Mouse (Mus musculus) embryonic facial prominence, embryonic 13.5 days (tissue): ENCODE data around the gene Setd2. TPM values are rescaled to one million over a fixed set of nuclear protein-coding genes. Genes with fewer than 3 reads are reported as not detected.

Source experiments
- ATAC-seq: fragments of 200-750 bp; cut with Nextera tagmentation; 2 replicates; pipeline ENCODE4 v1.8.0; 2017; ENCODE audit warnings: low read depth; ENCODE audit not compliant: insufficient number of reproducible peaks, insufficient read depth, low FRiP score, low TSS enrichment
- H3K27ac ChIP-seq: fragments of 300-500 bp; sonication (generic); 2 replicates; pipeline ENCODE4 v1.5.1; 2015; ENCODE audit warnings: moderate library complexity, mild to moderate bottlenecking, inconsistent platforms
- H3K27me3 ChIP-seq: fragments of 300-500 bp; sonication (generic); 2 replicates; pipeline ENCODE4 v1.6.1; 2015; ENCODE audit warnings: mild to moderate bottlenecking, inconsistent platforms
- H3K36me3 ChIP-seq: fragments of 300-500 bp; sonication (generic); 2 replicates; pipeline ENCODE4 v1.6.1; 2015; ENCODE audit warnings: mild to moderate bottlenecking, inconsistent platforms
- H3K4me1 ChIP-seq: fragments of 300-500 bp; sonication (generic); 2 replicates; pipeline ENCODE4 v1.6.1; 2015; ENCODE audit warnings: inconsistent platforms
- H3K4me2 ChIP-seq: fragments of 300-500 bp; sonication (generic); 2 replicates; pipeline ENCODE4 v1.6.1; 2015; ENCODE audit warnings: moderate library complexity, mild to moderate bottlenecking, inconsistent platforms
- H3K4me3 ChIP-seq: fragments of 300-500 bp; sonication (generic); 2 replicates; pipeline ENCODE4 v1.5.1; 2015; ENCODE audit warnings: mild to moderate bottlenecking, inconsistent platforms
- H3K9ac ChIP-seq: fragments of 300-500 bp; sonication (generic); 2 replicates; pipeline ENCODE4 v1.6.1; 2015; ENCODE audit warnings: mild to moderate bottlenecking, inconsistent platforms
- H3K9me3 ChIP-seq: fragments of 300-500 bp; sonication (generic); 2 replicates; pipeline ENCODE4 v1.6.1; 2016; ENCODE audit warnings: inconsistent platforms
- WGBS: fragments of 180-500 bp; shearing (Covaris S2); methylation state at CpG from one replicate; pipeline ENCODE4 v1.1.7; 2015; ENCODE audit warnings: mixed read lengths; 5-methylcytosine and 5-hydroxymethylcytosine counted together
- polyA plus RNA-seq: library from polyadenylated mRNA; unstranded; fragments of >200 nt; fragmentation: Nextera tagmentation; extraction: Ambion mirVana; gene quantifications from 2 replicates; pipeline ENCODE4 v1.2.1, GENCODE M21; 2015

Gene Setd2
- polyA plus RNA-seq, 1 experiment from 2014 or later: 42.2 TPM

GRCm38 (mm10) chr9:110538511-110538910 is 6.1 kb downstream of the Setd2 start:
- H3K9ac ChIP-seq: no peak overlapping the region
- no peak overlapping the region for H3K4me3 ChIP-seq
- H3K36me3 ChIP-seq: peaks cover 11% of the 10 kb centered on the region
- H3K27ac ChIP-seq: no peak overlapping the region
- peaks cover 25% of the 10 kb centered on the region for H3K4me1 ChIP-seq
- no peak overlapping the region for H3K4me2 ChIP-seq
- H3K9me3 ChIP-seq: no peaks in the 10 kb centered on the region
- no peak for ATAC-seq
- no peaks in the 10 kb centered on the region for H3K27me3 ChIP-seq

GRCm38 (mm10) chr9:110541988-110542387 is 9.6 kb downstream of the Setd2 start:
- Histone ChIP-seq H3K4me3 (no peak overlapping the region), H3K27ac (no peak overlapping the region), H3K9me3 (no peaks in the 10 kb centered on the region), H3K27me3 (no peaks in the 10 kb centered on the region), H3K36me3 (peaks cover 11% of the 10 kb centered on the region), H3K4me2 (no peak overlapping the region), H3K4me1 (peaks cover 3% of the 10 kb centered on the region; the same call in 1 of the 2 replicates), H3K9ac (no peak overlapping the region)
- WGBS: 83% methylated on average over 4 of the region's 4 CpGs
- ATAC-seq: no peak

GRCm38 (mm10) chr9:110548261-110548660 is 15.9 kb downstream of the Setd2 start:
- Histone ChIP-seq H3K4me3 (no peak overlapping the region), H3K4me1 (no peaks in the 10 kb centered on the region), H3K9me3 (no peaks in the 10 kb centered on the region), H3K4me2 (no peak overlapping the region), H3K27ac (no peak overlapping the region), H3K9ac (no peak overlapping the region), H3K36me3 (peaks cover 61% of the 10 kb centered on the region), H3K27me3 (no peaks in the 10 kb centered on the region)
- 97% methylated on average over 19 of the region's 19 CpGs for WGBS
- no peak for ATAC-seq

- Histone ChIP-seq H3K4me3 (no peak overlapping the region), H3K9me3 (no peaks in the 10 kb centered on the region), H3K4me1 (no peaks in the 10 kb centered on the region), H3K4me2 (no peak overlapping the region), H3K27me3 (no peaks in the 10 kb centered on the region), H3K9ac (no peak overlapping the region), H3K27ac (no peak overlapping the region), H3K36me3 (peaks cover 77% of the 10 kb centered on the region)
- ATAC-seq: no peak
Measured at GRCm38 (mm10) chr9:110568309-110568708, 35.9 kb downstream of the Setd2 start.

GRCm38 (mm10) chr9:110582161-110582560 is 49.8 kb downstream of the Setd2 start:
- Histone ChIP-seq H3K4me2 (no peak overlapping the region), H3K9me3 (no peaks in the 10 kb centered on the region), H3K9ac (no peak overlapping the region), H3K36me3 (peaks cover 23% of the 10 kb centered on the region), H3K27ac (no peak overlapping the region), H3K4me1 (no peaks in the 10 kb centered on the region), H3K4me3 (no peak overlapping the region), H3K27me3 (no peaks in the 10 kb centered on the region)
- ATAC-seq: no peak
- WGBS: 79% methylated on average over 2 of the region's 2 CpGs

- H3K9me3 ChIP-seq: no peaks in the 10 kb centered on the region
- no peak overlapping the region for H3K27ac ChIP-seq
- no peak overlapping the region for H3K4me2 ChIP-seq
- peaks cover 18% of the 10 kb centered on the region for H3K36me3 ChIP-seq
- H3K4me3 ChIP-seq: no peak overlapping the region
- 81% methylated on average over 1 of the region's 1 CpGs for WGBS
- no peaks in the 10 kb centered on the region for H3K4me1 ChIP-seq
- H3K9ac ChIP-seq: no peak overlapping the region
- no peak for ATAC-seq
- H3K27me3 ChIP-seq: no peaks in the 10 kb centered on the region
Measured at GRCm38 (mm10) chr9:110583521-110583920, 51.1 kb downstream of the Setd2 start.

- no peaks in the 10 kb centered on the region for H3K27me3 ChIP-seq
- no peaks in the 10 kb centered on the region for H3K9me3 ChIP-seq
- no peaks in the 10 kb centered on the region for H3K4me1 ChIP-seq
- H3K27ac ChIP-seq: no peak overlapping the region
- H3K36me3 ChIP-seq: peaks cover 73% of the 10 kb centered on the region
- WGBS: 91% methylated on average over 3 of the region's 3 CpGs
- H3K4me2 ChIP-seq: no peak overlapping the region
- no peak overlapping the region for H3K9ac ChIP-seq
- H3K4me3 ChIP-seq: no peak overlapping the region
- no peak for ATAC-seq
Measured at GRCm38 (mm10) chr9:110611471-110611870, 79.1 kb downstream of the Setd2 start.

- H3K27me3 ChIP-seq: no peaks in the 10 kb centered on the region
- H3K9me3 ChIP-seq: no peaks in the 10 kb centered on the region; the same call in 1 of the 2 replicates
- H3K36me3 ChIP-seq: peaks cover 86% of the 10 kb centered on the region
- H3K9ac ChIP-seq: no peak overlapping the region
- WGBS: 84% methylated on average over 3 of the region's 3 CpGs
- H3K4me1 ChIP-seq: peaks cover 3% of the 10 kb centered on the region; the same call in 1 of the 2 replicates
- H3K4me3 ChIP-seq: no peak overlapping the region
- H3K27ac ChIP-seq: no peak overlapping the region
- no peak for ATAC-seq
- H3K4me2 ChIP-seq: no peak overlapping the region
Measured at GRCm38 (mm10) chr9:110617081-110617480, 84.7 kb downstream of the Setd2 start.

- no peak for ATAC-seq
- H3K27ac ChIP-seq: no peak overlapping the region
Measured at GRCm38 (mm10) chr9:110620180-110620579, 87.8 kb downstream of the Setd2 start.

GRCm38 (mm10) chr9:110620685-110621084 is 88.3 kb downstream of the Setd2 start:
- Histone ChIP-seq H3K27me3 (no peaks in the 10 kb centered on the region), H3K9ac (no peak overlapping the region), H3K27ac (no peak overlapping the region), H3K4me3 (no peak overlapping the region), H3K9me3 (no peaks in the 10 kb centered on the region; the same call in 1 of the 2 replicates), H3K36me3 (peaks cover 67% of the 10 kb centered on the region), H3K4me1 (peaks cover 26% of the 10 kb centered on the region), H3K4me2 (no peak overlapping the region)
- ATAC-seq: no peak
- WGBS: 92% methylated on average over 7 of the region's 7 CpGs

More at GRCm38 (mm10) chr9:110620180-110620579, 87.8 kb downstream of the Setd2 start:
- H3K4me3 ChIP-seq: no peak overlapping the region
- WGBS: 91% methylated on average over 7 of the region's 7 CpGs
- H3K9me3 ChIP-seq: no peaks in the 10 kb centered on the region; the same call in 1 of the 2 replicates
- H3K4me2 ChIP-seq: no peak overlapping the region
- H3K36me3 ChIP-seq: peaks cover 72% of the 10 kb centered on the region
- no peak overlapping the region for H3K9ac ChIP-seq
- no peaks in the 10 kb centered on the region for H3K27me3 ChIP-seq
- peaks cover 21% of the 10 kb centered on the region for H3K4me1 ChIP-seq

- peaks cover 29% of the 10 kb centered on the region for H3K4me1 ChIP-seq
- H3K27me3 ChIP-seq: no peaks in the 10 kb centered on the region
- WGBS: 85% methylated on average over 12 of the region's 12 CpGs
- peaks cover 52% of the 10 kb centered on the region for H3K36me3 ChIP-seq
- peak overlapping the region; percentile 78; the same call in 1 of the 2 replicates for H3K9ac ChIP-seq
- ATAC-seq: no peak
- peak overlapping the region; percentile 61 for H3K4me3 ChIP-seq
- no peak overlapping the region; the same call in 1 of the 2 replicates for H3K27ac ChIP-seq
- H3K9me3 ChIP-seq: no peaks in the 10 kb centered on the region; the same call in 1 of the 2 replicates
- peak overlapping the region; percentile 96 for H3K4me2 ChIP-seq
Measured at GRCm38 (mm10) chr9:110622621-110623219, 90.3 kb downstream of the Setd2 start.

- WGBS: 34% methylated on average over 8 of the region's 8 CpGs
- H3K36me3 ChIP-seq: peaks cover 43% of the 10 kb centered on the region
- peak overlapping the region; percentile 61 for H3K4me3 ChIP-seq
- H3K4me2 ChIP-seq: peak overlapping the region; percentile 96
- no peaks in the 10 kb centered on the region for H3K27me3 ChIP-seq
- no peaks in the 10 kb centered on the region for H3K9me3 ChIP-seq
- H3K9ac ChIP-seq: peak overlapping the region; percentile 78
- H3K27ac ChIP-seq: peak overlapping the region; percentile 96
- no peak for ATAC-seq
- peaks cover 29% of the 10 kb centered on the region for H3K4me1 ChIP-seq
Measured at GRCm38 (mm10) chr9:110623416-110624195, 91.2 kb downstream of the Setd2 start.
